Mouse (Mus musculus): ENCODE data around the gene Polr1b.
A peak's percentile ranks its signal among the peaks of the same experiment; 100 is the strongest.

Polr1b gene

GRCm38 (mm10) chr2:129118061-129118460 is 17.3 kb downstream of the Polr1b start:
- DNase-seq (ENCODE audit: low read depth): no peak

GRCm38 (mm10) chr2:129121986-129122385 is 21.2 kb downstream of the Polr1b start:
- DNase-seq (ENCODE audit: low read depth): no peak

GRCm38 (mm10) chr2:129129412-129129929 is 28.7 kb downstream of the Polr1b start, which contains the start of gene Chchd5:
Chchd5 (plus strand) TSS chr2:129129700.
- peak; percentile 99 for DNase-seq (ENCODE audit: low read depth)

- DNase-seq (ENCODE audit: low read depth): peak; percentile 45
Measured at GRCm38 (mm10) chr2:129129987-129130545, 29.3 kb downstream of the Polr1b start.

GRCm38 (mm10) chr2:129130776-129131175 is 30.0 kb downstream of the Polr1b start:
- no peak for DNase-seq (ENCODE audit: low read depth)

- peak; percentile 39 for DNase-seq (ENCODE audit: low read depth)
Measured at GRCm38 (mm10) chr2:129132231-129132630, 31.4 kb downstream of the Polr1b start.

GRCm38 (mm10) chr2:129133006-129133805 is 32.4 kb downstream of the Polr1b start:
- peak; percentile 29 for DNase-seq (ENCODE audit: low read depth)

- DNase-seq (ENCODE audit: low read depth): no peak
Measured at GRCm38 (mm10) chr2:129139906-129140305, 39.1 kb downstream of the Polr1b start.

GRCm38 (mm10) chr2:129148836-129149235 is 48.0 kb downstream of the Polr1b start:
- no peak for DNase-seq (ENCODE audit: low read depth)

- no peak for DNase-seq (ENCODE audit: low read depth)
Measured at GRCm38 (mm10) chr2:129150386-129150785, 49.6 kb downstream of the Polr1b start.

GRCm38 (mm10) chr2:129151111-129151510 is 50.3 kb downstream of the Polr1b start:
- no peak for DNase-seq (ENCODE audit: low read depth)

GRCm38 (mm10) chr2:129152751-129153150 is 52.0 kb downstream of the Polr1b start:
- DNase-seq (ENCODE audit: low read depth): peak; percentile 26

GRCm38 (mm10) chr2:129164815-129165214 is 64.0 kb downstream of the Polr1b start:
- DNase-seq (ENCODE audit: low read depth): peak; percentile 57

- DNase-seq (ENCODE audit: low read depth): peak; percentile 86
Measured at GRCm38 (mm10) chr2:129166466-129167463, 66.0 kb downstream of the Polr1b start.

GRCm38 (mm10) chr2:129173386-129173785 is 72.6 kb downstream of the Polr1b start:
- DNase-seq (ENCODE audit: low read depth): no peak

GRCm38 (mm10) chr2:129174474-129174873 is 73.7 kb downstream of the Polr1b start:
- peak; percentile 81 for DNase-seq (ENCODE audit: low read depth)

- DNase-seq (ENCODE audit: low read depth): peak; percentile 95
Measured at GRCm38 (mm10) chr2:129175636-129176035, 74.8 kb downstream of the Polr1b start.
